Mouse (Mus musculus) left cerebral cortex, adult 8-10 months (tissue): ENCODE measurements at regions not wholly inside any gene's neighbourhood (a gene's known extent, or its start where the extent isn't known, plus 50 kb on each side); places are given as distances from the start of the nearest gene placed in this dataset.

Experiments
- DNase-seq, 2 experiments: peaks; one replicate each; pipeline ENCODE4 v3.0.0; 2022; ENCODE audit warnings: low spot score in 2 of 2
- microRNA-seq, 2 experiments: library from miRNA; unstranded; fragments of <30 nt; microRNA quantifications; one replicate each; pipeline ENCODE4 v1.2.0; 2022

DNA sequence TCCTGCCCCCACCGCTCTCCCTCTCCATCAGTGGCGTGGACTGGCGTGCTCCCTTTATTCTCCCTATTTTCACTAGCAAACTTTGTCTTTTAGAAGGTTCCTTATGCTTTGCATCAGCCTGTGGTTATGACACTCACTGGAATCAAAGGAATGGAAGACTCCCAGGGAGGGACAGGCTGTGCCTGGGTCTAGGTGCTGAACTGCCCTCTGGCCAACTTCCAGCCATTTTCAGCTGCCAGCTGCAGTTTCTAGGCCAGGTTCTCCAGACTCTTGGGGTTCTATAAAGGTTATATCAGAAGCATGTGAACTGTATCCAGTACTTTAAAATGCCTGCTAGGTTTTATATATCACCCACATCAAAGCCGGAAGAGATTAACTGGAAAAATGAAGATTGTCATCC lies 50.2 kb upstream of the Mkln1 start:
- DNase-seq: no peak

Small RNA genes lying in the stretch of these regions (microRNA-seq; reads per million reads assigned to microRNA genes)
- gene Mir29a: 11,411 to 15,362 reads per million in 2 experiments
- gene Mir29b-1: 35.5 to 50.5 reads per million in 2 experiments
